Mouse (Mus musculus): ENCODE measurements around the gene Carmil2.

Carmil2 gene

GRCm38 (mm10) chr8:105685796-105686308, at the start of gene Carmil2:
TSS of gene Carmil2 (plus strand) at chr8:105686274.
- no peak for DNase-seq (ENCODE audit: low spot score)

- no peak for DNase-seq (ENCODE audit: low spot score)
These were observed 49.0 kb upstream of the Carmil2 start, which contains the start of gene Agrp for GRCm38 (mm10) chr8:105636963-105637510. TSS of gene Agrp (minus strand) at chr8:105637393.

- DNase-seq (ENCODE audit: low spot score): no peak
These were observed 48.5 kb upstream of the Carmil2 start for GRCm38 (mm10) chr8:105637601-105638041.

GRCm38 (mm10) chr8:105638510-105638909, 47.6 kb upstream of the Carmil2 start:
- DNase-seq (ENCODE audit: low spot score): no peak

GRCm38 (mm10) chr8:105639835-105640234, 46.2 kb upstream of the Carmil2 start:
- no peak for DNase-seq (ENCODE audit: low spot score)

GRCm38 (mm10) chr8:105640511-105640910, 45.6 kb upstream of the Carmil2 start:
- no peak for DNase-seq (ENCODE audit: low spot score)

- no peak for DNase-seq (ENCODE audit: low spot score)
These were observed 40.9 kb upstream of the Carmil2 start for GRCm38 (mm10) chr8:105645205-105645604.

- DNase-seq (ENCODE audit: low spot score): no peak
These were observed 37.1 kb upstream of the Carmil2 start for GRCm38 (mm10) chr8:105648929-105649328.

GRCm38 (mm10) chr8:105657641-105658040, 28.4 kb upstream of the Carmil2 start:
- DNase-seq (ENCODE audit: low spot score): no peak

- peak; percentile 24 for DNase-seq (ENCODE audit: low spot score)
These were observed 24.9 kb upstream of the Carmil2 start for GRCm38 (mm10) chr8:105661167-105661566.

- DNase-seq (ENCODE audit: low spot score): no peak
These were observed 8.2 kb upstream of the Carmil2 start for GRCm38 (mm10) chr8:105677891-105678290.

- DNase-seq (ENCODE audit: low spot score): no peak
These were observed 749 bp upstream of the Carmil2 start for GRCm38 (mm10) chr8:105685325-105685724.

- DNase-seq (ENCODE audit: low spot score): no peak
These were observed 477 bp downstream of the Carmil2 start for GRCm38 (mm10) chr8:105686551-105686950.

GRCm38 (mm10) chr8:105687512-105687911, 1.4 kb downstream of the Carmil2 start:
- no peak for DNase-seq (ENCODE audit: low spot score)

GRCm38 (mm10) chr8:105688242-105688752, 2.2 kb downstream of the Carmil2 start:
- no peak for DNase-seq (ENCODE audit: low spot score)

- no peak for DNase-seq (ENCODE audit: low spot score)
These were observed 3.3 kb downstream of the Carmil2 start for GRCm38 (mm10) chr8:105689256-105689982.

- DNase-seq (ENCODE audit: low spot score): no peak
These were observed 3.9 kb downstream of the Carmil2 start for GRCm38 (mm10) chr8:105689983-105690360.

GRCm38 (mm10) chr8:105690978-105691377, 4.9 kb downstream of the Carmil2 start:
- DNase-seq (ENCODE audit: low spot score): no peak

- no peak for DNase-seq (ENCODE audit: low spot score)
These were observed 6.5 kb downstream of the Carmil2 start for GRCm38 (mm10) chr8:105692449-105693182.

- no peak for DNase-seq (ENCODE audit: low spot score)
These were observed 7.6 kb downstream of the Carmil2 start for GRCm38 (mm10) chr8:105693648-105694047.

GRCm38 (mm10) chr8:105694051-105694799, 8.2 kb downstream of the Carmil2 start:
- no peak for DNase-seq (ENCODE audit: low spot score)

All from left cerebral cortex, adult 11 months (tissue).